Mouse (Mus musculus) inflammation-experienced regulatory T-cells, adult 6 months (primary cell): ENCODE measurements around the gene Gm340. TPM values are rescaled to one million over a fixed set of nuclear protein-coding genes. Genes with fewer than 3 reads are reported as not detected.

Experiments
- ATAC-seq: one replicate; pipeline ENCODE4 v1.8.0; 2017
- polyA plus RNA-seq, 3 experiments: library from polyadenylated mRNA; unstranded; fragments of 100-300 nt; shearing (Covaris generic); gene quantifications; one replicate each; pipeline ENCODE4 v1.2.1; 2017

Gm340 gene
- polyA plus RNA-seq, 3 experiments from 2014 or later, result 3.3 to 4.3 (median 4.1) TPM

DNA sequence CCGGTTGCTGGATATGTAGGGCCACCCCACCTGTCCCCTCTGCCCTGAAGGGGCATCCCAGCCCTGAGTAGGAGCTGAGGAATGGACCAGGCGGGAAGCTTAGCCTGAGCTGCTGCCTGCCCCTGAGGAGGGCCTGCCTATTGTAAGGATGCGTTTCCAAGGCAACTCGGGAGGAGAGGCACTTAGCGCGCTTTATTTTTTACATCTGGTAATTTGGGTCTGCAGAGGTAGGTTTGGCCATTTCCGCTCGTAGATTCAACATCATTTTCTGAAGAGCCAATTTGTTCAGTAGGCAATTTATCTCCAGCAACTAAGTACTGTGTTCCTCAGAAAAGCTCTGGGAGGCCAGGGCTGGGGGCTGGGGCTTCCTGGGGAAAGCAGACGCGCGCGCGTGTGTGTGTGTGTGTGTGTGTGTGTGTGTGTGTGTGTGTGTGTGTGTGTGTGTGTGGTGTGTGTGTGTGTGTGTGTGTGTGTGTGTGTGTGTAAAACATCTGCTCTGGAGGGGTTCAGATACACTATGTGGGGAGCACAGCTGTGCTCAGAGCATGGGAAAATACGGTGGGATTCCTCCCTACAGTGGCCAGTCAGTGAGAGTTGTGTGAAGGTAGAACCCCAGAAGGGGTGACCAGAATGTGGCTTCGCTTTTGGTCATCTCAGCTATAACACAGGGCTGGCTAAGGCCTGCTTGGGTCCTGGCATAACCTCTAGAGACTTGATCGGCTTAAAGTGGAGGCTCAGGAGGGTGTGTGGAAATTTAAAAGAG lies 31.3 kb downstream of the Gm340 start:
- no peak for ATAC-seq

GRCm38 (mm10) chr19:41615606-41616224 lies 33.5 kb downstream of the Gm340 start:
- ATAC-seq, result no peak

GRCm38 (mm10) chr19:41616274-41616673 lies 34.1 kb downstream of the Gm340 start:
- no peak for ATAC-seq

- ATAC-seq, result no peak
Measured at GRCm38 (mm10) chr19:41617102-41617501, 34.9 kb downstream of the Gm340 start.

DNA sequence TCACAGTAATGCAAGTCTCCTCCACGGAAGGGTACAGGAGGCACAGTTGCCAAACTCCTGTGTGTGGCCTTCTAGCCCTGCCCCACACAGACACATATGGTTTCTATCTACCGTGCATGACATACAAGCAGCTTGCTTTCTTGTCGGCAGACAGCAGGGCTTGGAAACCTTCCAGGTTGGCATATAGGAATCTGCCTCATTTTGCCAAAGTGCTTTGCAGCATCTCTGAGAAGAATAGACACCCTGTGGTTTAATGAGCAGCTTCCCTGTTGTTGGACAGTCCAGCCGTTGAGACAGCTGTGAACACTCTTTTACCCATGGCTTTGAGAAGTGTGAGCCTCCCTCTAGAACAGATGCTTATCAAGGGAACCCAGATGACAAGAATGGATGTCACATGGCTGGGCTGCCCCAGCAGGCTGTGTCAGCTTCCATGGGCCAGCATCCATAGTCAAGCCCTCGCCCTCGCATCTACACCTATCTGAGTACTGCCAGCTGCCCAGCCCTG lies 36.0 kb downstream of the Gm340 start:
- no peak for ATAC-seq

GRCm38 (mm10) chr19:41618771-41619385 lies 36.7 kb downstream of the Gm340 start:
- ATAC-seq, result no peak

GRCm38 (mm10) chr19:41620366-41621092 lies 38.4 kb downstream of the Gm340 start:
- no peak for ATAC-seq

GRCm38 (mm10) chr19:41628970-41629369 lies 46.8 kb downstream of the Gm340 start:
- no peak for ATAC-seq

DNA sequence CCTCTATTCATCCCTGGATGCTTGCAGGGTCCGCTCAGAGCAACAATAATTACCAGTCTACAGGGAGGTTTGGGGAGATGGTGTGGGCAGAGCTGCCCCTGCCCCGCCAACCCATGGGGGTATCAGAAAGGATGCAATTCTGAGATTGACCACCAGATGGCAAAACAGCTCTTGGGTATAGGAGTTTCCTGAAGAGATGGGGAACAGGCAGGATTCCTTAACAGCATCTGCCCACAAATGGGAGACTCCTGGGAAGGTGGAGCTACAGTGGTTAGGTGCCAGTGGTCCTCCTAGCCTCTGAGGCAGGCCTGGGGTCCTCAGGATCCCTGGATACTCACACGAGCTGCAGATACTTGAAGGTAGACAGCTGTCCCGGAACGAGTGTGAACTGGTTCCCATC lies 47.4 kb downstream of the Gm340 start:
- ATAC-seq, result no peak

GRCm38 (mm10) chr19:41634099-41634498 lies 51.9 kb downstream of the Gm340 start:
- no peak for ATAC-seq

- ATAC-seq, result no peak
Measured at GRCm38 (mm10) chr19:41634999-41635398, 52.8 kb downstream of the Gm340 start.

Other genes starting within 250 kb of the Gm340 start
- 1 to 10 TPM; 2.5 to 5.5 (median 3.8) TPM for gene Pik3ap1, start 197.3 kb upstream of the Gm340 start, polyA plus RNA-seq
- 10 to 100 TPM; 12.8 to 22.3 (median 15.7) TPM for gene Lcor, start 99.7 kb upstream of the Gm340 start, polyA plus RNA-seq
- not detected for gene Slit1, start 161.3 kb downstream of the Gm340 start, polyA plus RNA-seq
- gene Arhgap19, start 219.7 kb downstream of the Gm340 start, polyA plus RNA-seq, result 10 to 100 TPM in 1 of 3 experiments, 1 to 10 TPM in 2; 2.7 to 21.2 (median 2.7) TPM
- gene Frat1, start 247.6 kb downstream of the Gm340 start, polyA plus RNA-seq, result 10 to 100 TPM in 2 of 3 experiments, 1 to 10 TPM in 1; 7.8 to 24.9 (median 21.2) TPM